In the genomic region with DNA sequence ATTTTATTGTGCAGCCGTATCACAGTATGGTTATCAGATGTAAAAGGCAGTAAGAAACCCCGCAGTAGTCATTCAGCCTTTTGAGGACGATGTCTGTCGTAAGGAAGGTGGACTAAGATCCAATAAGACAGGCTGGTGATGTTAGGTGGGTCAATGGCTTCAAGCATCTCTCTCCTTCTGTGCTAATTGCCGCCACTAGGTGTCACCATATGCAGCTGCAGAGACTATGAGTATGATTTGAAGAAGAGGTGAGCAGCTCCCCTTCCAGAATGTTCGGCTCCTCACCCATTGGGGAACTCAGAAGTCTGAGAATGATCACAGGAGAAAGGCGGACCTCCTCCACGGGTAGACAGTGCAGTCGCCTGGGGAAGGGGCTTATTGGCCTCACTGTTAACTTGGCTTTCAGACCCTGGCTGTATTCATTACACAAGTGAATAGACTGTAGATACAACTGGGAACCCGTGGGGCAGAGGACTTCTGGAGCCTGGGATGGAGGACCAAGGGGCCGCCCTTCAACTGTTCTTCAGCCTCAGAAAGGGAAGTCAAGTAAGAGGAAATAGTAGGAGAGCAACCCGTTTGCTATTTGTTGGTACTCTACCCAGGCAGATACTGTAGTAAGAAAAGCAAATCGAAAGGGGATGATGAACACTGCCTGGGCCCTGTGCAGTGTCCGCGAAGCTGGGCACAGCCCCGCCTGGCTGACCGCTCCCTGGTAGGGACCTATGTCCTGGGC, we compare ENCODE assay signal across 7 mouse cellular contexts.
DNase-seq lines count a peak whose midpoint lies in the region; ATAC-seq and TF ChIP-seq lines count a peak whose summit lies in the region.

No protein-coding gene starts in this region.

- TF ChIP-seq CTCF in left cerebral cortex, adult 2 months (IDR thresholded peaks at IDR 0.05) = peak; percentile 73

- intact Hi-C loops in gastrocnemius, postnatal 36 days (cut with DNase I) = loop anchor here (5.0 kb wide), 2 partner anchors 61 to 164 kb away; no protein-coding TSS in a partner anchor
- intact Hi-C loops in left cerebral cortex, adult 2 months (cut with DNase I) = loop anchor here (2.0 to 5.0 kb wide), 3 partner anchors 65 to 193 kb away; no protein-coding TSS in a partner anchor

- H3K27ac ChIP-seq in left cerebral cortex, adult 2 months = no peak overlapping the region

- ATAC-seq in inflammation-experienced regulatory T-cells, adult 6 months = peak; percentile 83
- peak; percentile 79 for ATAC-seq in megakaryocyte, adult 5-6 weeks (ENCODE audit: poor library complexity, severe bottlenecking)

- peak; percentile 36 for DNase-seq in adrenal gland, adult 8-10 months
- peak; percentile 56 for DNase-seq in embryo, embryonic 11.5 days (ENCODE audit: low read depth, low spot score)
- peak; percentile 28 to 59 for DNase-seq in gastrocnemius, postnatal 36 days
- DNase-seq in left cerebral cortex, adult 2 months (ENCODE audit: extremely low spot score in 1 of 2, low spot score in 2 of 2) = peak; percentile 72 to 75
- peak; percentile 79 to 86 for DNase-seq in right cerebral cortex, adult 2 months (ENCODE audit: low spot score in 2 of 2)

- H3K4me3 ChIP-seq in left cerebral cortex, adult 2 months = peak overlapping the region; percentile 7; the same call in 1 of the 2 replicates
